Mouse (Mus musculus) C2C12 (cell line): ENCODE data around the gene Tubgcp4.

Experiments used
- CTCF ChIP-seq: IDR thresholded peaks from one replicate; pipeline ENCODE4 v1.5.1; 2011; ENCODE audit not compliant: control insufficient read depth, insufficient read depth, insufficient read length
- MYOG ChIP-seq: IDR thresholded peaks from one replicate; pipeline ENCODE4 v1.6.1; 2011; ENCODE audit not compliant: control insufficient read depth, insufficient read length; ENCODE audit errors: extremely low read depth
- USF1 ChIP-seq: IDR thresholded peaks from one replicate; pipeline ENCODE4 v1.6.1; 2011; ENCODE audit warnings: low read depth, mild to moderate bottlenecking, control low read depth, moderate library complexity

DNA sequence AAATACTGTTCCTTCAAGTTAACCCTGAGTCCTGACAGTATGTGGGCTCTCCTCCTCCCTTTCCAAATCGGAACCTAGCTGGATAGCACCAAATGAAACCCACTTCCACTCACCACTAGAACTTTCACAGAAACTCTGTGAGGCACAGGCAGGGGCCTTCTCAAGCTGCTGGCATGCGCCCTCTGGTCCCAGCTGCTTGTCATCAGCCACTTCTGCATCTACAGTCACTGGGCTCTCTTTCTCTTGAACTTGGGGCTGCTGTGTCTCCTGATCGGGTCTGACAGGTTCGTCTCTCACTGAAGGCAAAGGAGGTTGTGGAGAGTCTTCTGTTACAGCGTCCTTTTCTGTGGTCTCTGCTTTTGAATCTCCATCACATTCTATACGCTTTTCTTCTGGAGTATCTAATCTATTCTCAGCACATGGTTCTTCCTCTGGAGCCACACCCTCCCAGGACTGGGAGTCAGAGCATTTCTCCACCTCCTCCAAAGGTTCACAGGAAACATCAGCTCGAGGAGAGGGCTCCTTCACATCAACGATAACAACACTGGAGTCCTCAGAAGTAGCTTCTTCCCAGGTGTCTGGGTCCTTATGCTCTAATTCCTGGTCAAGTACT lies 65.1 kb downstream of the Tubgcp4 start:
- TF ChIP-seq MYOG (no peak), CTCF (no peak), USF1 (no peak)
